Mouse (Mus musculus): ENCODE data around the gene Arl6ip1. TPM values are rescaled to one million over a fixed set of nuclear protein-coding genes. Genes with fewer than 3 reads are reported as not detected.

The Arl6ip1 gene
- 155 to 170 TPM (median 162 TPM) in 4 replicates for total RNA-seq (2023)

DNA sequence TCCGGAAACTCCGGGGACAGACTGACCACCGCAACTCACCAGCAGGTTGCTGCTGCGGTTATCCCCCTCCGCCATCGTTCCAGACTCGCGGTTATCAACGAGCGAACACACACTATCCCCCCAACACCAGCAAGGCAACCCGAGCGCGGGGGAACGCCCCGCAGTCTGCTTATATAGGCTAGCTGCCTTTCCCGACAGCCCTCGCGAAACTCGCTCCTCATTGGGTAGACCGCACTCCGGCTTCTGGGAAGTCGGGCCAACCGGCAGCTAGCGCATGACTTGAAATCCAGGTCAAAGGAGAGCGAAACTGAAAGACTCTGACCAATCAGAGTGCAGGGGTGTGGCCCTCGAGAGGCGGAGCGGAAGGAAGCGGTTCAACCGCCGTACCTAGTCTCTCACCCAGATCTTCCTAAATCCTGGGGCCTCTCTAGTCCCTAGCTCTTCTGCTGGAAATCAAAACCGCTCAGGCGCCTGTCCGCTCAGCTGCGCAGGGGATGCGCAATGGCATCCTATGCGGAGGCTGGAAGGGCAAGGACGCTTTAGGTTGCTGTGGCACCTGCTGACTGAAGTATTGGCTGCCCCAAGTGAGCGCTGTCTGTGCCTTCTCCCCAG lies at the start of gene Arl6ip1:
Arl6ip1 (minus strand) TSS at position 233 of the 612 bp plus-strand sequence.

GRCm38 (mm10) chr7:118115877-118116568 lies 13.4 kb downstream of the Arl6ip1 start, which contains the start of gene Rps15a:
Gene Rps15a, minus strand, starts transcription at chr7:118116188.

Other genes with a start within 250 kb of the Arl6ip1 start
- gene Rps15a, start 13.5 kb downstream of the Arl6ip1 start, total RNA-seq (2023): 2,381 to 2,686 TPM (median 2,573 TPM) in 4 replicates
- gene Smg1, start 114.0 kb upstream of the Arl6ip1 start, total RNA-seq (2023): 279 to 307 TPM (median 289 TPM) in 4 replicates